Mouse (Mus musculus): Measurements from ENCODE around the gene Rnf220. TPM values are rescaled to one million over a fixed set of nuclear protein-coding genes. Genes with fewer than 3 reads are reported as not detected.
A peak's percentile ranks its signal among the peaks of the same experiment; 100 is the strongest.

Rnf220 gene
- total RNA-seq, 2 experiments from 2014 or later = 38.0 to 38.5 TPM

DNA sequence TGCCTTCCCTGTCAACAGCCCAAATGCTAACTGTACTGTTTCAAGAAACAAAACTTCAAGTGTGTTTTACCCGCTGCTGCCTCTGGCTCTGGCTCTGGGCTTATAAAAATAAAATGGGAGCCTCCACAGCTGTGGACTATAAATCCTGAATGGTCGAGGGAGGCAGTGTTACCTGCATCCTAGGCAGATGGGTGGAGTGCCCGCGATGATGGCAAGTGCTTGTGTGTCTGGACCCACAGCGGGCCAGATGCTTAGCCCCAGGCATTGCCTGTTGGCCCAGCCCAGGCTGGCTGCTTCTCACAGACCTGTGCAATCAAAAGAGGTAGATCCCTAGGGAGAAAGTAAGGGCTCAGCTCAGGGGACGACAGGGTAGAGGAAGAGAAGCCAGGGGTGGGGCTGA is 180.1 kb downstream of the Rnf220 start:
- intact Hi-C loops (cut with DNase I; ENCODE audit: low total_unique reads) = no loop called here
- no peak for DNase-seq

DNA sequence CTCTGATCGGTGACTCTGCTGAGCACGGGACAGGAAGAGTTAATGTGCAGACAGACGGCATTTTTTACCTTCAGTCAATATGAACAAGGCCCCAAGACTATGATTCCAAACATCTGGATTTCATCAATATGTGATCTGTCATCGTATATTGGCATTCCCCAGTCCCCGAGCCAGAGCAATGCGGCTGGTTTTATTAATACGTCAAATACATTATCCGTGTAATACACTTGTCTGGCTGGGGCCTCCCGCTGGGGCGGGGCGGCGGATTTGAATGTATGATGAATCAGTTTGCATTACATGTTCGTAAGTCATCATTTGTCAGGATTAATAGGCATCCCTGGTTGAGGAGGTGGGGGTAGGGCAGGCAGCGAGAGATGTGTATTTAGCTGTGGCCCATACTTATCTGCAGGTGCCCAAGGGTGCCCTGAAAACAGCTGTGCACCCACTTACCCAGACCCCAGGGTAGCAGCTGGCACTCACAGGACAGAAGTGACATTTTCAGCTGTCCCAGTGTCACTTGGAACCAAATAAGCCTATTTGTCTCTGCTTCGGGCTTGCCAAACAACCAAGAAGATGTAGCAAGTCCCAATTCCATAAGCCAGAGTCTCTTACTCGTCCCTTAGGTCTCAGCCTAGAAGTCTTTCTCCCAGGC is 181.9 kb downstream of the Rnf220 start:
- intact Hi-C loops (cut with DNase I; ENCODE audit: low total_unique reads) = no loop called here
- no peak for DNase-seq

DNA sequence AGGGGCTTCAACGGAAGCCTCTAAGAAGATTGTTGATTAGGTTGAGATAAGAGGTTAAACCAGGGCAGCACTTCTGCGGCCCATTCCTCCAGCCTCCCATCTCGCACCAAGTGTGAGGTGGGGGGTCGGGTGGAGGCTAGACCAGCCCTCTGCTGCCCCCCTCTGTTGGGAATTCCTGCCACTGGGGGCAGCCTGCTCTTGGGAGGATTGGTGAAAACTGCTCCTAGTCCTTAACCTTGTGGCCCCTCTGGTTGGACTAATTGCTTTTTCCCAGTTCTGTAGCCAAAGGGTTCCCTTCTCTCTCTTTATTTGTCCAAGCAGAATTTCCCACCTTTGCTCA is 183.8 kb downstream of the Rnf220 start:
- intact Hi-C loops (cut with DNase I; ENCODE audit: low total_unique reads) = loop anchor here (2.0 kb wide), 1 partner anchor 42 kb away; no protein-coding TSS in a partner anchor
- DNase-seq = no peak

DNA sequence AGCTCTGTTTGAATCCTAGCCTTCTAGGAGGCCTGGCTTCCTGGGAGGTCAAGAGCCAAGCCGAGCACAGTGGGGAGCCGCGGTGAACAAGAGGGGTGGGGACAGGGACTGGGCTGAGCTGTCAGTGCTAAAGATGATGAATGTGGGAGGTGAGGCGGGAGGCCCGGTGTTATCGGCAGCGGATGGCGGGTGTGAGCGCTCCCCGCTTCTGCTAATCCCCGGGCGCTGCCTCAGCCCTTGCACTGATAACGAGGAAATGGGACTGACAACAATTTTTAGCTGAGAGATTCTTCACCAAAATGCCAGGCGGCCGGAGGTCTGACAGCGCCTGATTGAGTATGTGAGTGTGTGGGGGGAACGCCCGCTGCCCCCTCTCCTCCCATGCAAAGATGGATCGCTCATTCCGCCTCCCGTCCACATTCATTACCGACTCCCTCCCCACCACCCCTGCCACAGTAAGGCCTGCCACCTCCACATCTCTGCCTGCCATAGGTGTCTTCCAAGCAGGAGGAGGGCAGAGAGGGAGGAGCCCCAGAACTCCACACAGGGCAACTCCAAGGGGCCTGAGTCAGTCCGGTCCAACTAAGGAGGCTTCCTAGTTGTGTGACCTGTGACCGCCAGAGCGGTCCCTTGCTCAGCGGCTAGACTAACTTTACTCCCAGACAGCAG is 184.3 kb downstream of the Rnf220 start:
- no peak for DNase-seq
- intact Hi-C loops (cut with DNase I; ENCODE audit: low total_unique reads) = loop anchor here (2.0 kb wide), 1 partner anchor 42 kb away; no protein-coding TSS in a partner anchor

- intact Hi-C loops (cut with DNase I; ENCODE audit: low total_unique reads) = loop anchor here (2.0 kb wide), 1 partner anchor 41 kb away; no protein-coding TSS in a partner anchor
- no peak for DNase-seq
Observed at GRCm38 (mm10) chr4:117311891-117312290, 185.0 kb downstream of the Rnf220 start.

DNA sequence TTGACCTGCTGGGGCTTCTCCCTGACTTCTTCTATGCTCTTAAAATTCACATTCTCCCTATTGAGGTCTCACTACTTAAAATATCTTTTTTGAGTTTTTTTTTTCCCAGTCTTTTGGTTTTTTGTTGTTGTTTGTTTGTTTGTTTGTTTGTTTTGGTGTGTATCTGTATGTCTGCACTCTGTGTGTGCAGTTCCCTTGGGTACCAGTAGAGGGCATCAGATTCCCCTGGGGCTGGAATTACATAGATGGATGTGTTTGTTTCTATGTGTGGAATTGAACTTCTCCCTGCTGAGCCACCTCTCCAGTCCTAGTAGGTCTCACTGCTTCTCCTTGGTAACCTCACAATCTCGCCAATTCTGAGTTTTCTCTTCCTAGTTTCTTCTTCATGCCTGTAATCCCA is 187.4 kb downstream of the Rnf220 start:
- DNase-seq = no peak
- intact Hi-C loops (cut with DNase I; ENCODE audit: low total_unique reads) = no loop called here

DNA sequence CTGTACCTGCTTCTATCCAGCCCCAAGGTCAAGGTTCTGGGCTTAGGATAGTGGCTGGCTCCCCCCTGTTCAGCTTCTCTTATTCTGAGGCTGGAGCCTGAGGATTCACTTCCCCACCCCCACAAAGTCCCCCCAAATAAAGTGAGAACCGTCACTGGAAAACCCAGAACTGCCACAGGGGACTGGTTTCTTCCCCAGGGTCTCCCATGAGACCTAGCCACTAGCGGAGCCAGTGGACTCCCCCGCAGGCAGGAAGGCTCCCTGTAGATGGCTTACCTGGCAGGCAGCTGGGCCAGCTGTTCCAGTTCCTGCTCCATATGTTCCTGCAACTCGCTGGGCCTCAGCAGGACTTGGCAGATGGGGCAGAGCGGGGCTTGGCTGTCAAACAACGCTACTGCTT is 189.6 kb downstream of the Rnf220 start:
- DNase-seq = no peak
- intact Hi-C loops (cut with DNase I; ENCODE audit: low total_unique reads) = no loop called here

- no peak for DNase-seq
- intact Hi-C loops (cut with DNase I; ENCODE audit: low total_unique reads) = no loop called here
Observed at GRCm38 (mm10) chr4:117305461-117305860, 191.4 kb downstream of the Rnf220 start.

GRCm38 (mm10) chr4:117304239-117305025 is 192.4 kb downstream of the Rnf220 start:
- intact Hi-C loops (cut with DNase I; ENCODE audit: low total_unique reads) = no loop called here
- no peak for DNase-seq

DNA sequence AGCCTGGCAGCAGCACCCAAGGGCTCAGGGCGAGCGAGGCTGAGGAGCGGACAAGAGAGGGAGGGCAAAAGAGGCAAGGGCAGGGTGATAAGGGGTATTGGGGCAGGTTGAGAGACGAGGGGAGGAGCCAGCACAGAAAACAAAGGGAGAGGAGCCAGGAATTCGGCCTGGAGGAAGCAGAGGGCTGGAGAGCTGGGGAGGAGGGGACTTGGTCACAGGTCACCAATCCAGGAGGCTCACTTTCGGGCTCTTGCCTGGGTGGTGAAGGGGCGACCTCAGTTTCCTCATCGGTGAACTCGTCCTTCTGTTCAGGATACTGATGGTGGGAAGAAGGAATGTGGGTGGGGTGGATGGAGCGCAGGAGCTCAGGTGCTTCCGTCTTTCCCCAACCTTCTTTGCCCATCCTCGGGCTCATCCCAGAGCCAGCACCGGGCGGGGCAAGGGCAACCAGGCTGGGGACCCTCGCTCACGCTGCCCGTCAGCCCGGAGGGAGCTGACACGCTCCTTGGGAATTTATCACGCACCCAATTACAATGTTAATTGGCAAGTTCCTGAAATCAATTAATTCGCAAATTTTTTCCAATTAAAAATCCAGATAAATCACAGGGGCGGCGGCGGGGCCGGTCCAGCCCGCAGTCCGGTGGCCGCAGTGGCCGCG is 193.1 kb downstream of the Rnf220 start:
- no peak for DNase-seq
- intact Hi-C loops (cut with DNase I; ENCODE audit: low total_unique reads) = no loop called here

DNA sequence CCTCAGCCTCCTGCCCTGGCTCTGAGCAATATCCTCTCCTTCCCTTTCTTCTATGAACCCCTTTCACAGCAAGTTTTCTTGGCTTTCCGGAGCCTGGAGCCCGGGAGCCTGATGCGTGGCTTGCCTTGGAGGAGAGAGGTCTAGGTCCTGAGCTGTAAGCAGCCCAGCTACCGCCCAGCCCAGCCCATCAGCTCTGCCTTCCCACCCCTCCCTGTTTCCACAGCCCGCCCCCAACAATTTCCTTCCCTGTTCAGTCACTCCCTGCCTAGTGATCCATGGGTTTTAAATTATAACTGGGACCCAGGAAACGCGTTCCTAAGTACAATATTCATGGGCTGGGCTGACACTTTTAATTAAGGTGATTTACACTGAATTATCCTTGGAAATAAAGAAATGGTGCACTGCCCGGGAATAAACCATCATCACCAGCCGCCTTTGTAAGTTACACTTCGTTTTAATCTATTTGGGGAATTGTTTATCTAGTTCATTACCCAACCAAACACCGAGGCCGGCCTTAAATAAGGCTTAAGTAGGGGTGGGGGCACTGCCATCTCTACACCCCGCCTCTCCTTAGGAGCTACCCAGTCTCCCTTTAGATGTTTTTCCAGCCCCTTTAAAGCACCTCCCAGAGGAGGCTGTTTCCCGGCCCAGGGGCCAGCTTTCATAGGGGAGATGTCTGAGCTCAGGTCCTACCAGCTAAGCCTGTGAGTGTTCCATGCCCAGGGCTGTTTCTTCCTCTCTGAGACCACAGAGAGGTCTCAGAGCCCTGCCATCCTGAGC is 194.6 kb downstream of the Rnf220 start:
- DNase-seq = no peak
- intact Hi-C loops (cut with DNase I; ENCODE audit: low total_unique reads) = no loop called here

DNA sequence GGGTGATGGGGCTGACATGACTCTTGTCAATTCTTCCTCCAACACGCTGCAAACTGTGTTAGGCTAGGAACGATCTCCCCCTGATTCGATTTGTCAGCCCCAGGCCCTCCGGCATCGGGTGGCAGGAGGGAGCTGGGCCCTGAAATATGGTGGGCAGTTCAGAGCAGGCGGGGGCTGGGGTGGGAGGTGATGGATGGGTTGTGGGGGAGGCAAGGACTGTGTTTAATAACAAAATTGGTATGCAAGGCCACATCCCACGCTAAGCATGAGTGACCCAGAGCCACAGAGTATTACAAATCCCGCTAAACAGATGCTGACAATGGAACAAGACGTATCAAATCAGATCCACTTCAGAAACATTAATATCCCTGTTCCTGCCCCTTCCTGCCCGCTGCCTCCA is 196.9 kb downstream of the Rnf220 start:
- DNase-seq = no peak
- intact Hi-C loops (cut with DNase I; ENCODE audit: low total_unique reads) = no loop called here

DNA sequence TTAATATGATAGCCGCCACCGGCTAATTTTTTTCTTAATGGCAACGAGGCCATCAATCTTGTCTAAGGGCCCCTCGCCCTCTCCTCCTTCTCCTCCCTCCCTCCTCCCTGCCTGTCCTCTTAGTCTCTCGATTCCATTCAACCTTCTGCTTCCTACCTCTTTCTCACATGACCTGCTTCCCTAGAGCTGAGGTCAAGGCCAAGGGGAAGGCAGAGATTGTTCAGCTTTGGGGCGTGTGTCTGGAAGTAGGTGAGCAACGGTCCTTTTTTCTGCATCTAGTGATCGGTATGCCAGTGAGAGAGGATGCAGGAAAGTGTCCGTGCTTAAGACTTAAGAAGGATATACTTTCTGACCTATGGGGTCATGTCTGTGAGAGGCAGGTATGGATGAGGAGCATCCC is 199.0 kb downstream of the Rnf220 start:
- intact Hi-C loops (cut with DNase I; ENCODE audit: low total_unique reads) = no loop called here

GRCm38 (mm10) chr4:117296849-117297593 is 199.8 kb downstream of the Rnf220 start:
- no peak for DNase-seq
- intact Hi-C loops (cut with DNase I; ENCODE audit: low total_unique reads) = no loop called here

More for the DNA sequence above, 199.0 kb downstream of the Rnf220 start:
- DNase-seq = no peak

- intact Hi-C loops (cut with DNase I; ENCODE audit: low total_unique reads) = no loop called here
- DNase-seq = no peak
Observed at GRCm38 (mm10) chr4:117291696-117292095, 205.2 kb downstream of the Rnf220 start.

DNA sequence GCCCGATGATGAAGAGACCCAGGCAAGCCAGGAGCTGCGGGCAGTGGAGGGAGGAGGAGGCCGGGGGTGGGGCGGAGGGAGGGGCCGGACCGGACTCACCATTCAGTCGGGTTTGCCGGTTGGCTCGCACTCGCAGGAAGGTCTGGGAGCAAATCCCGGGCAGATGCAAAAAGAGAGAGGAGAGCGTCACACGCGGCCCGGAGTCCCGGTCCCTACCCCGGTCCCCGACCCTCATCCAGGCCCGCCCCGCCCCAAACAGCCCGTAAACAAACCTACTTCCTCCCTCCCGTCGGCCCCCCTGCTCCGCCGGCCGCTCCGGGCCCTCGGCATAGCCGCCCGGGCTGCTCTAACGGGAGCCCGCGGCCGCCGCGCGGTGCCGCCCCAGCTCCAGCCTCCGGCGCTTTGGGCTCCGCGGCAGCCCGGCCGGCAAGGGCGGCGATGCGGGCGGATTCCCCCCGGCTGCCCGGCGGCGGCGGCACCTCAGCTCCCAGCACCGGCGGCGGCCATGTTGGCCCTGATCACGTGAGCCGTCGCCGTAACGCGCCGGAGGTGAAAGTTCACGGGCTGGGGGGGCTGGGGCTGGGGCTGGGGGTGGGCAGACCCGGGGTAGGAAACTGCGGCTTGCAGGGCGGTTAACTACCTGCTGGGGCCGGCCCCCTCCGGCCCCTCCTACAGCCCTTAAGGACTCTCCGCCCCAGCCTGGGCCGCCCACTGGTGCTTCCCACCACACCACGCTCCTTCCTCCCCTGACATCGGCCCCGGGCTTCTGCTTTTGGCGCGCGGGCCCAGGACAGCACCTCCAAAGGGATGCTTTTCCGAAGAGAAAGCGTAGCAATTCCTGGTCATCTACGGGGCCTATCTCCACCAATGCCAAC is 207.7 kb downstream of the Rnf220 start:
- intact Hi-C loops (cut with DNase I; ENCODE audit: low total_unique reads) = no loop called here
- DNase-seq = peak; percentile 80

DNA sequence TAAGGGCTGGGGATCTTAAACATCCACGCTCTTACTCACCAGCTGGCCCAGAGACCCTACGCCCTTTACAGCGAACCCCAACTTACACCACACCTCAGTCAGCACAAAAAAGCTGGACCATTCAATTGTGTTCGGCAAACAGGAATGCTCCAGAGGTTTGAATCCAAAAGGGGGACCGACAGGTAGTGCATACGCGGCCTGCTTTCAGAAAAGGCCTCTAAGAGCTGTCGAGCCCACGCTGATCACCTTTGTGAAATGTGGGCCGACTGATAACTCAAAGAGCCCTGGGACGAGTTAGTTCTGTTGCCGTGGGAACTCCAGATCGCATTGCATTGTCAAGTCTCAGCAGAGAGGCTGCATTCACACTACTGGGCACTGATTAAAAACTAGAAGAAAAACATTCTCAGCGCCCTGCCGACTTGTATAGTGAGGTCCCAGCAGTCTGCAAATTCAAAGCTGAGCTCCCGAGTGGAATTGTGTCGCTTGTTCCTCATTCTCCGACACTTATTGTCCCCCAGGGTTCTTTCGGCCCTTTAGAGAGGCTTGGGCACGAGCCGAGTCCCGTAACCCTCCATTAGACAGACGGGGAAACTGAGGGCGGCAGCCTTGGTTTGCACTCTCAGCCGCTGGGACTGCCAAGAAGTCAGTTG is 208.4 kb downstream of the Rnf220 start:
- intact Hi-C loops (cut with DNase I; ENCODE audit: low total_unique reads) = no loop called here
- DNase-seq = no peak
